Mouse (Mus musculus): ENCODE results near the gene Rps6kb2. TPM values are rescaled to one million over a fixed set of nuclear protein-coding genes. Genes with fewer than 3 reads are reported as not detected.

The Rps6kb2 gene
- total RNA-seq, 1 experiment from 2014 or later, result 29.1 TPM

DNA sequence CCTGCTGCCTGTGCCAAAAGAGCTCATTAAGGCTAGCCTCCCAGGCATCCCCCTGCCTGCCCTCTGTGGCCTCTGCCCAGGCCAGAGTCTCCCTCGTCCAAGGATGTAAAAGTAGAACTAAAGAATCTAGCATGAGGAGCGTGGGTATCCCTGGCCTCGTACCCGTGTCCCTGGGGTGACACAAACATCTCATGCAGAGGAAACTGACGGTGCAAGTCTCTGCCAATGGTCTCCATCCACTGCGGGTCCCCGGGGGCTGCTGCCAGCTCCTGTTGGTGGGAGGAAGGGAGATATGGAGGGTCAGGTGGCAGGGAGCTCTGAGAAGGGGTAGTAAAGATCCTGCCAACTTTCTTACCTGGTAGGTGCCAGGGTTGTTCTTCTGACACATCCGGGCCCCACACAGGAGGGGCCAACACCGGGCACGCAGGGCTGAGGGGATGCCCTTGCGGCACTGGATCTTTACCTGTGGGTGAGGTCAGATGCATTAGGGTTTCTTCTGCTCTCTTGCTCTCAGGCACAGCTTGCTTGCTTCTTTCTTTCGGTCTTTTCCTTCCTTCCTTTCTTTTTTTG is 26.0 kb upstream of the Rps6kb2 start:
- no peak for DNase-seq

DNA sequence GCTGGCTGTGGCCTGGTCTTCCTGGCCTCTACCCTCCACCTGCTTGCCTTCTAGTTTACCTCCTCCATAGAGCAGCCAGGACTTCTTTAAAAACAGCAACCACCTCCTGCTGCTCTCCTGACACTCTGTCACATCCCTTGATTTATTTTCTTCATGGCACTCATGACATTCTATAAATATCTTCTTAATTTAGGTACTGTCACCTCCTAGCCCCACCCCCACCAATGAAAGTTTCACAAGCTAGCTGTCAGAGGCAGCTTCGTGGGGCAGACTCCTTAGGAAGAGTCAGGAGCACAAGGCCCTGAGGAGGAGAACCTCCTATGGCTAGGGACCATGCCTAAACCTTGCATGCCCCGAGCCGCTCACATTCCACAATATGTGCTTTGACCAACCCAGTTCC is 24.1 kb upstream of the Rps6kb2 start:
- no peak for DNase-seq

- DNase-seq, result peak; percentile 60
Measured at GRCm38 (mm10) chr19:4184976-4185975, 22.1 kb upstream of the Rps6kb2 start.

GRCm38 (mm10) chr19:4183689-4184088 is 20.5 kb upstream of the Rps6kb2 start:
- DNase-seq, result no peak

DNA sequence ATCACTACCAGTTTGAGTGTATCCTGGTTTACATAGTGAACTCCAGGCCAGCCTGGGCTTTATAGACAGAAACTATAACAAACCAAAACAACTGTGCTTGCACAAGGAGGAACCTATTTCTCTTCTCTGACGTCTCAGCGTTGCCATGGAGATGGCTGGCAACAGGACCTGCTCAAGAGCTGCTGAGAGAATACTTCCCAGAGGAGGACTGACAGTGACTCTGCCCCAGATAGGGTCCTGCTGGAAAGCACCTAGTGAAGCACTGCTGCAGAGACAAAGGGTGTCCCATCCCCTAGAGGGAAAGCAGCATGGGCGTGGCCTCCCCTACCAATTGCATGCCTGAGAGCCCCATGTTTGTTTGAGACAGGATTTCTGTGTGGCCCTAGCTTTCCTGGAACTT is 18.7 kb upstream of the Rps6kb2 start:
- DNase-seq, result peak; percentile 89

GRCm38 (mm10) chr19:4180411-4180810 is 17.3 kb upstream of the Rps6kb2 start:
- no peak for DNase-seq

DNA sequence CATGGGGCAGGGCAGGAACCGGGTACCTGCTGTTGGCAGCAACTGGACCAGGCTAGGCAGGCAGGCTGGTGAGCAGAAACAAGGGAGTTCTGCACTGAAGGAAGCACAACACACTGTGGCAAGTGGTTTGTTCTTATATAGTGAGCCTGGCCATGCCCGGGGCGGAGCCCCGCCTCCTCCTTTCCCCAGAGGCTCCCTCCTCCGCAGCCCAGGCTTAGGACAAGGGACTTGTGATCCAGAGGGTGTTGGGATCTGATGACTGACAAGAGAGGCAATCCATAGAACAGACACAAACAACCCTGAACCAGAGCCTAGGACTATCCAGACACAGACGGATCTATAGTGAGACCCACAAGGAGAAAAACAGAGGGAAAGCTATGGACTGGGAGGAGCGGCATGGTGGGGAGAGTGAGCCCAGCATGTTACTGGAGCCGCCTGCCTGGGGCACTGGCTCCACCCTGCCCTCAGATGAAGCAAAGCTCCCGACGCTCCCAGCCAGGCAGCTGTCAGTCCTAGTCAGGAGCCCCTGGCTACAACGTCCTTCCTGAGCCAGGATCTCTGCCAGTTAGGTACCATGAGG is 12.3 kb upstream of the Rps6kb2 start, which contains the start of gene Carns1:
Gene Carns1 (minus strand): TSS at position 112 of the 580 bp plus-strand sequence.
- DNase-seq, result no peak

DNA sequence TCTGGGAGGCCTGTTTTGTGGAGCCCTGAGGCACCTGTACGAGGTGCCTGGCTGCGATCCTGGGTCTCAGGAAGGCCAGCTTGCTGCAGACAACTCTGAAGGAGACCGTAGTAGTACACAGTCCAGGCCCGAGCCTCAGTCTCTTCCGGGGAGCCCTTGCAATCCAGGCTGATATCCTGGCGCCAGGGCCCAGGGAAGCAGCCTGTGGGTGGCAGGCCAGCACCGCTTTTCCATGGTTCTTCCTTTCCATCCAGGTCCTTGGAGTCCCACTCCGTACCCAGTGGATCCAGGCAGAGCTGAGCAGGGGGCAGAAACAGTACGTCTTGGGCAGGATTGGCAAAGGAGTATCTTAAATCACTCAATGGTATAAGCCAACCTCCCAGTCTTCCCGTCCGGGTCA is 9.8 kb upstream of the Rps6kb2 start:
- DNase-seq, result no peak

GRCm38 (mm10) chr19:4171393-4172290 is 8.5 kb upstream of the Rps6kb2 start:
- no peak for DNase-seq

DNA sequence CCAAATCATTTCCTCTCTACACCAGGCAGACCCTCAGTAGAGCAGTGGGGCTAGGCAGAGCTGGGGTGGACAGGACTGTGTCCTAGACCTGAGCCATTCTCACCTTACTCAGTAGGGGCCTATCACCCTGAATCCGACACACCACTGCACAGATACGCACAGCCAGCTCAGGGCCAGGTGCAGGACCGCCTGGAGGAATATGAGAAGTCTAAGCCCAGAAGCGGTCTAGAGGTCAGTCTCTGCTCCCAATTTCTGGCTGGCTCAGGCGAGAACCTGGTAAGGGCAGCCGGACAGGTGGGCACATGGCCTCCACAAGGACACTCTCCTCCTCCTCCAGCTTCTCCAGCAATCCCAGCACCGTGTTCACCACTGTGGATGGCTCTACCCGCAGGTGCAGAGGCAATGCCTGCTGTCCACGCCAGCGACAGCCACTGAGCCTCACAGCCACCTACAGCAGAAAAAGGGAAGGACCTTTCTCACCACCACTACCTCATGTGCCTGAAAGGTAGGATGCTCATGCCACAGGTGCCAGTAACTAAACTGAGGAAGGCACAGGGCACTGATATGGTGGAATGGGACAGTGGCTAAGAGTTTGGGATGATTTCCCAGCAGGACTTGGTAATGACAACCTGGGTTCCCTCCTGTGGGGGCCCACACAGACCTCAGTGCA is 7.7 kb upstream of the Rps6kb2 start:
- DNase-seq, result no peak

DNA sequence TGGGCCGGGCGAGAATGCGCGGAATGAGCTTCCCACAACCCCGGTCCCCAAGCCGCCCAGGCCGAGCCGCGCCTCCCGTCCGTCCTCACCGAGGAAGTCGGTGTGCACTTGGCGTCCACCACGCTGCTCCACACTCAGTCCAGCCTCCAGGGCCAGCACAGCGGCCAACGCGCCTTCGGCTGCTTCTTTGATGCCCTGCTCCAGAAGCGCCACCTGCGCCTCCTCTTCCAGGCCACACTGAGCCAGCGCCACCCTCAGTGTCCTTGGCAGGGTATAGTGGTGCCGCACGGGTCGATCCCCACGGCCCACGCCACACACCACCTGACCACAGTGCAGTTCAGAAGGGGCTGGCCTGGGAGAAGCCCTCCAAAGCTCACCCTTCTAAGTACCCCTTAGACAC is 6.7 kb upstream of the Rps6kb2 start:
- no peak for DNase-seq

GRCm38 (mm10) chr19:4169378-4169784 is 6.2 kb upstream of the Rps6kb2 start:
- DNase-seq, result peak; percentile 99

- DNase-seq, result no peak
Measured at GRCm38 (mm10) chr19:4166678-4167476, 3.7 kb upstream of the Rps6kb2 start.

DNA sequence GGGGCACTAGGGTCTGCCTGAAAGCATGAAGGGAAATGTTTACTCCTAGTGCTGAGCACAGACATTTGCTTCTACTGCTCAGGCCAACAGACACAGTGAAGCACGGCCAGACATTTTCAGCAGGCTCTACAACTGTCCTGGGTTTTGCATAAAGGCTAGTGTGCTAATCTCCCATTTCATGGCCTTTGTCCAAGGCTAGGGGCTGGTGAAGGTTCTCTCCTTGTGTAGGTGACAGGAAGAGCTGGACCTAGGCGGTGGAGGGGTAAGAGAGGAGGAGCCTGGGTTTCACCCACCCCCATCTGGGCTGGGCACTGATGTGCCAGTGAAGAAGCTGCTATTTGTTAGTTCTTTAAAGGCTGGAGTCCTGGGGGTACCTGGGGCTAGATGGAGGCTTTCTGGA is 1.6 kb upstream of the Rps6kb2 start:
- peak; percentile 78 for DNase-seq

DNA sequence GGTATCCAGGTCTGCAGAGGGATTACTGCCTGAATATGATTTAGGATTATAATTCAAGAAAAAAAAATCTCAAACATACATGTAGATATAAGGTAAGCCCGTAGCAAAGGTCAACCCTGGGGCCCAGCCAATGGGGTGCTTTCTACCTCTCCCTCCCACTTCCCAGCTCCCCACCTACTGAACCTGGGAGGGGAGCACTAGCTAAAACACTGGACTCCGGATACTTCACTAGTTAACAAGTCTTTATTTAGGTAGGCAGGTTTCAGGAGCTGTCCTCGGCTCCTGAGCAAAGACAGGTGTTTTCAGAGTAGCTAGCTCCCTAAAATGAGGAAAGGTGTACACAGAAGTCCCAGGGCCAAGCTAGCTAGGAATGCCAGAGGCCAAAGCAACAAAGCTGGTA is 946 bp upstream of the Rps6kb2 start:
- DNase-seq, result no peak

DNA sequence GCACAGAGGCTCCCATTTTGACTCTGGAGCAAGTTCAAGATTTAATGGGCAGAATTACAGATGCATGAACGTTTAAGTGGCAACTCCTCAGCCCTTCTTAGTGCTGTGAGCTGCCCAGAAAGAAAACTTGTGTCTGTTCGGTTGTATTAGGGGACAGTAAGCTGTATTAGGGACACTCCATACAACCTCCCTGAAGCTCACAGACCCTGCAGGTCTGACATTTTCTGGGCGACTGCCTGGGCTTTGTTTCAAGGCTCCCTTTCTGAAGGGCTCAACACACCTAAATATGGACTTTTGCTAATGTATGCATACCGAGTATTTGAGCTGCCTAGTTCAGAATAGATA is 361 bp upstream of the Rps6kb2 start:
- no peak for DNase-seq

DNA sequence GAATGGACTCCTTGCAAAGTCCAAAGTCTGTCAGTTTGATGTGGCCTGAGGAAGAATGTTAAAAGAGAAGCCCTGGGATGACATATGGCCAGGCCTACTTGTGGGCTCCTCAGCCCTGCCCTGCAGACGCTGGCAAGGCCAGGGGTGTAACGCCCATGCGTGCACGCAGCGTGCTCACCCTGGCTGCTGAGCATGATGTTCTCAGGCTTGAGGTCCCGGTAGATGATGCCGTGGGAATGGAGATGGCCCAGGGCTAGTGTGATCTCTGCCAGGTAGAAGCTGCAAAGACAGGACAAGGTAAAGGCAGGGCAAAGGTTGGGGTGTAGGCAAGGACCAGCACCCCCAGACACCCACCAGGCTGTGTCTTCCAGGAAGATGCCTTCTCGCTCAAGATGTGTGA is 4.1 kb downstream of the Rps6kb2 start:
- DNase-seq, result no peak

DNA sequence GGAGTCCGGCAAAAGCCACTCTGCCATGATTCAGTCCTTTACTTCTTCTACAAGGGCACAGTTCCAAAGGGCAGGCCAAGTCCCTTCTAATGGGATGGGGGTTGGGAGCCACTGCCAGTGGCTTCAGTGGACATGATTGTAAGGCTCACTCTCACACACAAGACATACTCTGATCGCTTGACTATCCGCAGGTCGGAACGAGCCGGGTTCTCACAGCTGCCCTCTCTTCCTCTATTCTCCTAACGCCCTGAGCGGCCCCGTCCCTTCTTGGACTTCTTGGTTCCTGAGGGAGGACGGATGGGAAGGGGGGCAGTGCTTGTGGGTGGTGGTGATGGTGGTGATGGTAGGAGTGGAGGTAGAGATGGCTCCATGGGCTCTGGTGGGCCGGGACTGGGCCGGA is 6.4 kb downstream of the Rps6kb2 start:
- no peak for DNase-seq

- no peak for DNase-seq
Measured at GRCm38 (mm10) chr19:4156073-4156579, 7.0 kb downstream of the Rps6kb2 start.

- DNase-seq, result no peak
Measured at GRCm38 (mm10) chr19:4155223-4156072, 7.7 kb downstream of the Rps6kb2 start.
